Mouse (Mus musculus) kidney, adult 11 months (tissue): Measurements from ENCODE around the gene B4gat1.
"Not testable (repeated sequence)": the region's sequence is repeated elsewhere in the genome, so short reads cannot be mapped to it uniquely, and the experiment has no call there.

ENCODE experiments used
- DNase-seq: peaks from one replicate; pipeline ENCODE4 v3.0.0; 2022

Gene B4gat1

DNA sequence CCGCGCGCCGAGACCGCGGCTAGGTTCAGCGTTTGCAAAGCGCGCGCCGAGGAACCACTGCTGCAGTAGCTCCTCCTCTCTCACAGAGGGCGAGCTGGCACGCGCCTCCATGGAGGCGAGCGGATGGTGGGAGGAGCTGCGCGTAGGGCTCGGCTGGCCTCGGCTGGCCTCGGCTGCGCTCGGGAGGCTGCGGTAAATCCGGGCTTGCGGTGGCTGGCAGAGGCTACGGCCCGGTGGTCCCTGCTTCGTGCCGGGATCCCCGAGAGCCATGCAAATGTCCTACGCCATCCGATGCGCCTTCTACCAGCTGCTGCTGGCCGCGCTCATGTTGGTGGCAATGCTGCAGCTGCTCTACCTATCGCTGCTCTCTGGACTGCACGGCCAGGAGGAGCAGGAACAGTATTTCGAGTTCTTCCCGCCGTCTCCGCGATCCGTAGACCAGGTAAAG is at the start of gene B4gat1, which contains the start of gene AC124502.3:
Gene B4gat1, plus strand, starts transcription at position 118 of the 448 bp plus-strand sequence.
Gene AC124502.3, plus strand, starts transcription at position 183 of the 448 bp plus-strand sequence.
- DNase-seq = peak; percentile 87

DNA sequence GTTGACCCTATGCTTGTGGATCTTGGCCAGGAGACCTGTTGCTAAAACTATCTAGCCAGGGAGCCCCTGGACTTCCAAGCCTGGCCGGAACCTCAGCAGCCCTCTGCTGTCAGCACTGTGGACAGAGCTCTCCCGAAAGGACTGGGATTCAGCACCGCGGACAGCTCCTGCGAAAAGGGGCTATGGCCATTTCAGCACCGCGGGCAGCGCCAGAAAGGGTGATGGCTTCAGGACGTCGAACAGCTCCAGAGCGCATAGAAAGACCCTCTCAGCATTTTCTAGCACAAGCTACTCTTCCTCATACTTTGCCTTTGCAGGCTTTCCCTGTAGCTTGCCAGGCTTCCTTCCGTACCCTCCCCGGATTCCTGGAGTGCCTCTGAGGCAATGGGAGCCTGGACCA is 49.6 kb upstream of the B4gat1 start:
- peak; percentile 69 for DNase-seq

DNA sequence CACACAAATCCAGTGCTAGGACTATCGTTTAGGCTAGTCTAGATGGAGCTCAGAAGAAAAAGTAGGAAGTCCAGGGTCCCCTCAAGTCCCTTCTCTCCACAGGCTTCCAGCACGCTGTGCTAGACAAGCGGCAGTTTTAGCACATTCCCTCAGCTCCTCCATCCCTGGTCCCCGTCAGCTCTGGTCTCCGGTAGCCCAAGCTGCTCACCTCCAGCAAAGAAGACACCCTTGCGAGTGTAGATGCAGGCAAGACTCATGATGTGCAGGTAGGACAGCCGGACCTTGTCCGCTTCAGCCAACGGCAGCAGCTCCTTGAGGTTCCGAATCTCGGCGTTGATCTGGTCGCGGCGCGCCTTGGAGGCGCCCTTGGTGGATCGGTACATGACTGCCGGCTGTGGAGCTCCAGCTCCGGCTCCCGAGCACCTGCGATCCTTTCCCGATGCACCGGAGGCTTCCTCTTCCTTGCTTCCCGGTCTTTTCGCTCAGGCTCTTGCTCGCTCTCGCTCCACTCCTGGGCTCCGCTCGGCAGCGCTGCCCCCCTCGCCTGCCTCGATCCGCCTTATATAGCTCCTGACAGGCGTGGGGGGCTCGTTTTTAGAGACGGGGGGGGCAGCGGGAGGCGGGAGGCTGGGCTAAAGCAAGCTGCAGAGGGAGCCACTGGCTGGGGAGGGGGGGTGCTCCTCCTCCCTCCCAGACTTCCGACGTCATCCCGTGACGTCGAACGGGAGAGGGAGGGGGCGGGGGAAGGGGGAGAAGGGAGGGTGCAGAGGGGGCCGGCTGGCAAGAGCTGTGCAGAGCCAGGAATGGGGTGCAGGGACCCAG is 49.0 kb upstream of the B4gat1 start:
- no peak for DNase-seq

DNA sequence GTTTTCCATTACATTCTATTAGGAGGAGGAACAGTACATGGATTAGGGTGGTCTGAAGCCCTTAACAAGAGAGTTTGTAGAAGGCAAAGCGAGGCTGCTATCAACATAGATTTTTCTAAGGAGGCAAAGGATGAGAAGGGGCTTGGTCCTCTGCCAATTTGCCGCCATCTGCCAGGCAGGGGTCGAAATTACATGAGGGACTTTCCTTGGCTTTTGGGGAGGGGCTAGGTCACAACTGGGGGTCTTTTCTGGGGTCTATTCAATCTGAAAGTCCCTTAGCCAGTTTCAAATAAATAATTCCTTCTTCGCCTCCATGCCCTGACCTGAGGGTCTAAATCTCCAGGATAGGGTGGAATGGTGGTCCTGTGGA is 48.4 kb upstream of the B4gat1 start, which contains the start of gene Npas4:
Gene Npas4, minus strand, starts transcription at position 61 of the 370 bp plus-strand sequence.
- DNase-seq = no peak

DNA sequence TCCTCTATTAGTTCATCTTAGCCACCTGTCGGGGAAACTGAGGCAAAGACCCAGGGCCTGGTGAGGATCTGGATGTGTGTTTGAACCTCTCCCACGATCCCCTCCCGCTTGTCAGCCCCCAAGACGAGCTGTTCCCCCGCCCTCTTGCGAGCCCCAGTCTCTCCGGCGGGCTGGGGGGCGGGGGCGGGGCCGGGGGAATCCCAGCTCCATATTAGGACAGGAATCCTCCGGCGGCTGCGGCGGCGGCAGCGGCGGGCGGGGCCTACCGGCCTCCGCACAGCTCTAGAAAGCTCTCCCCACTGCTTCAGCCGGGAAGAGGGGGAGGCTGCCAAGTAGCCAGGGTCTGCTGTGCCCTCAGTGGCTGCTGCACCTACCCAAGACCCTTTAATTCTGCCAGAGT is 47.9 kb upstream of the B4gat1 start:
- no peak for DNase-seq

DNA sequence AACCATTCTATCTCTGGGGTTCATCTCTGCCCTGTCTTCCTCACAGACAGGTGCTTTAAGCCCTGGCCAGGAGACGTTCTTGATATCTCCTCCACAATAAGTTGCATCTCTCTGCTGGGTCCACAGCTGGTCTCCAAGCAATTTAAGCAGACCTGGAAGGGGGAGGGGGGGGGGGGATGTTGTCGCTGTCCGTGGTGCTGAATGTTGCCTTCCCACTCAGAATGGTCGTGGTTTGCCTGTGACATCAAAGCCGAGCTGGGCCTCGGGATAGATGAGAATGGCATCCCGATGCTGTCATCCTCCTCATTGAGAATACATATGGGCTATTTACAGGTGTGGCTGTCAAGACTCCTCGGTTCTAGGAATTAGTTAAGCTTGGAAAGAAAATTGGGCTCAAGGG is 46.3 kb upstream of the B4gat1 start:
- no peak for DNase-seq

DNA sequence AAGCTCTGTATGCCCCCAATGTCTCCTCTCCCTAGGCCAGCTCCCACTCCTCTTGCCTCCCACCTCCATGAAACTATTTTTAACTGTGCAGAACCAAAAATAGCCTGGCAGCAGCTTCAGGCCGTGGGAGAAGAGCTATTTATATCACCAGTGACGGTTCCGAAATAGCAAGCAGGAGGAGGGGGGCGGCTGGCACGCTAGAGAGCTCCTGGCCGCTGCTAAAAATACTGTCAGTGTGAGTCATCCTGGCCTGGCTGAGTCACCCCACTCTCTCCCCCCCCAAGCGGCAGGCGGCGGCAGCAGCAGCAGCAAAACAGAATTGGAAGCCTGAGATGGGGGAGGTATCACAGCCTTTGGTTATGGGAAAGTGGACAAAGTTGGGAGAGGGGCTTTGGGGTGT is 45.7 kb upstream of the B4gat1 start:
- DNase-seq = no peak

DNA sequence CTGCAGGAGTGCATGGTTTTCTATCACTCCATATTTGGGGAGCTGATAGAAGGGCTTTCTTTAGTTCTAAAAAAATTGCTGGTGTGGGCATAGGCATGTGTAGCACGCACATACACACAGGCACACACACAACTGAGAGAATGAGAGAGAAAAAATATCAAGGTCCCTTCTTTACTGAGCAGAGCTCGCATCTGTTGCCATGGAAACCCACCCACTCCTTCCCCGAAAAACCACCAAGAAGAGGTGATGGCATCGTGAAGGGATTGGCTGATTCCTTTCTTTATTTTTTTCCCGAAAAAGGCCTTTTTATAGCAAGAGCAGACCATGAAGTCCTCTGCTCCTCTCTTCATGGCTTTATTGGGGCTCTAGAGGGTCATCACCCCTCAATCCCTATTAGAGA is 44.6 kb upstream of the B4gat1 start:
- no peak for DNase-seq

DNA sequence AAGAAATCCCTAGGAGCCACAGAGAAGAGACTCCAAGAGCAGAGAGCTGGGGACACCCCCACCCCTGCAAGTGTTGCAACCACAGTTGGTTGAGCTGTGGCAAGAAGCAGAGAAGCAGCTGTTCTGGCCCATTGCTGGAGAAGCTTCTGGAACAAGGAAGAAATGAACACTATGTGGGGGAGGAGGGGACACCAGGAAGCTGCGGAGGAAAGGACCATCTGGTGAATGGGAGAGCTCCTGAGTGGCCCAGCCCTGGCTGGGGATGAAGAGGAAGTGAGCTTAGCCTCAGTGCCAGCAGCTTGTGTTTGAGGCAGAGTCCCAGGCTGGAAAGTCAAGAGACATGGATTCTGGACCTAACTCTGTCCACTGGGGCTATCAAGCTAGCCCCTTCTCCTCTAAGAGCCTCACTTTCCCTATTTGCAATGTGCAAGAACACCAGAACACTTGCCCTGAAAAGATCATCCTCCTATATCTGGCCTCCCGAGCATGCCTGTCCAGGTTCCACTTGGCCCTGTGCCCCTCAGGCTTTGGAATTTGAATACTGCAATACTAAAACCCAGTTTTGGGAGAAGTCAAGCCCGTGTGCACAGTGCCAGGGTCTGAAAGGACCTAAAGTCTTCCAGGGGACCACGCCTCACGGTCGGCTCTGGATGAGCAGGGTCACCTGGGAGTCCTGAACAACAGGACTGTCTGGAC is 39.0 kb upstream of the B4gat1 start:
- no peak for DNase-seq

DNA sequence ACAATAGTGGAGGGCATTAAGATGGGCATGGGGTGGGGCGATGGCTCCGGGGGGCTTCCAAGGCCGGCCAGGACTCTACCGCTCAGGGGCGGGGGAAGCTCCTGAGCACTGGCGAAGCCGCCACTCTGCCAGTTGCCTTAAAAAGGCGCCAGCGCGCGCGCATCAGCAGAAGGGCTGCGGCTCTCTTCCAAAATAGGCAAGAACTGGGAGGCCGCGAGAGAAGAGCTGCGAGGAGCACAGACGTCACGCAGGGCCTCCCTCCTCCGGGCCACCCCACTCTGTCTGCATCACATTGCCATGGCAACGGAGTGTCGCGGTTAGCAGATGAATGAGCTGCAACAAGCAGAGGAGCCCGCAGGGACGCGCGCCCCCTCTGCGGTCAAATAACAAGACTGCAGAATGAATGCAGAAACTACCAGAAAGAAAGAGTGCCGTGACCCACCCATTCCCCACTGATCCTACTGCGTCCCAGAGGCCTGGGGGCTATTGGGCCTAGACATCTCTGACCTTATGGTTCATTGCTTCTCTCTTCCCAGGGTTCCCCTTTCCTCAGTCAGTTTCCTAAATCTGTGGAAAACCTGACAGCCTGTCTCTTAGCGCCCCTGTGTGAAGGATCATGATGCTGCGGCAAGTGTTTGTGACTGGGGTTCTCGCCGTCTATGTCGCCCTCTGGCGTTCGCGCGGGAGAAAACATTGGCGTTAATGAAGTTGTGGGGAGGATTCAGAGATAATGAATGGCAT is 36.8 kb upstream of the B4gat1 start:
- peak; percentile 43 for DNase-seq

DNA sequence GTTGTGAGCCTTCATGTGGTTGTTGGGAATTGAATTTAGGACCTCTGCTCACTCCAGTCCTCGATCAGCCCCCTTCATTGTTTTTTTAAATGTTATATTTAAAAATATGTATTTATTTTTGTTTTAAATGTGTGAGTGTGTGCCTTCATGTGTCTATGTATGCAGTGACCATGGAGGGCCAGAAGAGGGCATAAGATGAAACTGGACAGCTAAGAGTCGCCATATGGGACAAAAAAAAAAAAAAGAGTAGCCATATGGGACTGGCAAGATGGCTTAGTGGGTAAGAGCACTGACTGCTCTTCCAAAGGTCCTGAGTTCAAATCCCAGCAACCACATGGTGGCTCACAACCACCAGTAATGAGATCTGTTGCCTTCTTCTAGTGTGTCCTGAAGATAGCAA is 35.0 kb upstream of the B4gat1 start:
- DNase-seq = not testable (repeated sequence)

DNA sequence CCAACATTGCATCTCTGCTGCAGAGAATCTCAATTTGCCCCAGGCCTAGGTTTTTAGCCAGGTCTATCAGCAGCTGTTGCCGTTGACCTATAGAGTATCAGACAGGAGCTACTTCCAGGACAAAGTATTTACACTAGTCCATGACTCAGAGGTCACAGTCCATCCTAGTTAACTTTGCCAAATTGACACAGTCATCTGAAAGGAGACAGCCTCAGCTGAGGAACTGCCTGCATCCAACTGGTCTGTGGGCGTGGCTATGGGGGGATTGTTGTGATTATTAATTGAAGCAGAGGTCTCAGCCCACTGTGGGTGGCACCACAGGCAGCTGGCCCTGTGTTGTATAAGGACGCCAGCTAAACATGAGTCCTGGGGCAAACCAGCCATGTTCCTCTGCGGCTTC is 33.7 kb upstream of the B4gat1 start:
- no peak for DNase-seq

DNA sequence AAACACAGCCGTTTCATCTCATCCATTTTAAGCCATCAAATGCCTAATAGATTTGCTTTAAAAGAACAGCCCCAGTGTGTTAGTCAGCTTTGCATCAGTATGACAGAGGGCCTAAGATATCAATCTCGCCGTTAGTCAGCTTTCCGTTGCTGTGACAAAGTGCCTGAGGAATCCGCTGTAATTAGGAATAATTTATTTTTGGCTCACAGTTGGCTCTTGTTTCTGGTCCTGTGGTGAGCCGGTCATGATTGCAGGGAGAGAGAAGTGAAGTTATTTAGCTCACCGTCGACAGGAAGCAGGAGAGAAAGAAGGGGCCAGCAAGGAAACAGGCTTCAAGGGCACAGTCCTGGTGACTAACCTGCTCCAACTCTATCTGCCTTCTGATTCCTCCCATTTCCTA is 25.5 kb upstream of the B4gat1 start:
- DNase-seq = no peak

DNA sequence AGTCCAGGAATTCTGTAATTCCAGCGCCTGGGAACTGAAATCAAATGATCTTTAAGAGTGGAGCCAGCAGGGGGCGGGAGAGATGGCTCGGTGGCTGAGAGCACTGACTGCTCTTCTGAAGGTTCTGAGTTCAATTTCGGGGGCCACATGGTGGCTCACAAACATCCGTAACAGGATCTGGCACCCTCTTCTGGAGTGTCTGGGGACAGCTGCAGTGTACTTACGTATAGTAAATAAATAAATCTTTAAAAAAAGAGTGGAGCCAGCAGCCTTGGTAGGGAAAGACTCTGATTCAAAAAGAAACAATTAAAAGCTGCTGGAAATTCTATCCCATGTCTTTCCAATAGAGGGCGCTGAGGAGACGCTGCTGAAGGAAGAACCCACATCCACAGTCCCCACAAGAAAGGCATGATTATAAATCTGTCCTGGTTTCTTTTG is 23.6 kb upstream of the B4gat1 start:
- DNase-seq = peak; percentile 37

DNA sequence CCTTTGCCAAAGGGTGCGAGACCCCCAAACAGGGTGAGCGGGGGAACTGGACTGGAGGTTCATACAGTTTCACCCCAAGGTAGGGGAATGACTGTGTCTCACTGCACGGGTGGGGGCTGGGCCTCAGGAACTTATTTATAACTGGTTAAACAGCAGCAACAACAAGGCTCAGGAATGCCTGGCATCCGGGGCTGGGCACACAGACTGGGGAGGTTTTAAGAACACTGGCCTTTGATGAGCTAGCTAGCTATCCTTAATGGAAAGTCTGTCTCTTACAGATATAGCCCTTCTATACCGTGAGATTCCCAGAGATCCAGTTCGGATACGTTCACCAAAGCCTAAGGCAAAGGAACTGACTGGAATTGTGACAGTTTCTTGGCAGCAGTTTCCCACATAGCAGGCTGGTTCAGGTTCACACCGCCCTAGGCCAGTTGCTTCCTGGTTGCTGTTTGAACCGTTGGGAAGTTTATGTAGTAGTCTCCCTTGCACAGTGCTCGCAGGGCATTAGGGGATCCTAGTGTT is 22.3 kb upstream of the B4gat1 start:
- peak; percentile 76 for DNase-seq

DNA sequence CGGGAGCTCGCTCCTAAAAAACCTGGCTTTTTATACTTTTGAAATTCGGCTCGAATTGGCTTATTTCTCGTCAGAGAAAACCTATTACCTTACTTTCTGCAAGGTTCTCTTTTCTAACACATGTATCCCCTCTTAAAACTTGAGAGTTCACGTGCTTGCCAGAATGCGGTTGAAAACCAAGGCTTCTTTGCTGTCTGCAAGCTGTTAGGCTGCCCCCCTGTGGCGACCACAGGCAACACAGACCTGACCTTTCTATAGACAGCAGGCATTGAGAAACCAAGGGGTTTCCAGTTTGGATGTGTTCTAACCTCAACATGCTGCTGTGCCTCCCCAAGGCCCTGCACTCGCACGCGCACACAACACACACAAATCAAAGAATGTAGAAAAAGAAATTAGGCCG is 21.8 kb upstream of the B4gat1 start:
- peak; percentile 60 for DNase-seq

DNA sequence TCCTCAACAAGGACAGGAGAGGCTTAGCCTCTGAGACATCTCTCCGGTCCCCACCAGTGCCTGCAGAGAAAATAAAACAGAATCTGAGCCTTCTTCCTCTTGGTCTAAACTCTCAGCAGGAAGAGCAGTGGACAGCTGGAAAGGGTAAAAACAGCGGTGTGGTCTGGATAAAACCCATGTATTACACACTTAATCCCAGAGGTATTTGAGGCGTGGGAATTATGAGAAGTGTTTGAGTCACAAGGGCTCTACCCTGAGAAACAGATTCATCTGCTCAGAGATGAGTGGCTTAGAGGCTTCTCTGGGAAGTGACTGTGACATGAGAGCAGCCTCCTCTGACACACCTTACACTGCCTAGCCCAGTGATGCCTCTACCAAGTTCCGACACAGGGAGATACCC is 21.0 kb upstream of the B4gat1 start:
- DNase-seq = no peak

DNA sequence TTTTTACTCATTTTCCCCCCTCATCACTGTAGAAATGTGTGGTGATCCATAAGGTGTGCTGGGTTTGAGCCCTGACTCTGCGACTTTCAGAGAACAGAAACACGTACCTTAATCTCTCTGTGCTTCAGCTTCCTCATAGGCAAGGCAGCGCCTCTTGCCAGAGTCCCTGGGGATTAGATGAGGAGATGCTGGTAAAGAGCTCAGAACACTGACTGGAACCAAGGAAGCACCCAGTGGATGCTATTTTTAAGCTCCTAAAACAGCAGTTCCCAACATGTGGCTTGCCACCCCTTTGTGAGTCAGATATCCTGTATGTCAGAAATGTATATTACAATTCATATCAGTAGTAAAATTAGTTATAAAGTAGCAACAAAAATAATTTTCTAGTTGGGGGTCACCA is 20.4 kb upstream of the B4gat1 start:
- no peak for DNase-seq

DNA sequence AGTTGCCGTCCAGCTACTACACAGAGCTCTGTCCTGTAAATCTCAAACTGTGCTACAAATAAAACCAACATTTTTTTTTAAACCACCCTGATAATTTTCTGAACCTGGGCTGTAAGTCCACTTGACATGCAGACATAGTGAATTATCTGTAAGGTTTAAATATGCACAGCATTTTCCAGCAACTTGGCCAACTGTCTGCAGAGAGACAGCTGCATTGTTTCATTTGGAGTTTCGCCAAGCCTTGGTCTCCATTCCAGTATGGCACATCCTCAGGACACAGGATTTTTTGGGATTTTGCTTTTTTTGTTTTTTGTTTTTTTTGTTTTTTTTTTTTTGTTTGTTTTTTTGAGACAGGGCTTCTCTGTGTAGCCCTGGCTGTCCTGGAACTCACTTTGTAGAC is 17.2 kb upstream of the B4gat1 start:
- DNase-seq = no peak

DNA sequence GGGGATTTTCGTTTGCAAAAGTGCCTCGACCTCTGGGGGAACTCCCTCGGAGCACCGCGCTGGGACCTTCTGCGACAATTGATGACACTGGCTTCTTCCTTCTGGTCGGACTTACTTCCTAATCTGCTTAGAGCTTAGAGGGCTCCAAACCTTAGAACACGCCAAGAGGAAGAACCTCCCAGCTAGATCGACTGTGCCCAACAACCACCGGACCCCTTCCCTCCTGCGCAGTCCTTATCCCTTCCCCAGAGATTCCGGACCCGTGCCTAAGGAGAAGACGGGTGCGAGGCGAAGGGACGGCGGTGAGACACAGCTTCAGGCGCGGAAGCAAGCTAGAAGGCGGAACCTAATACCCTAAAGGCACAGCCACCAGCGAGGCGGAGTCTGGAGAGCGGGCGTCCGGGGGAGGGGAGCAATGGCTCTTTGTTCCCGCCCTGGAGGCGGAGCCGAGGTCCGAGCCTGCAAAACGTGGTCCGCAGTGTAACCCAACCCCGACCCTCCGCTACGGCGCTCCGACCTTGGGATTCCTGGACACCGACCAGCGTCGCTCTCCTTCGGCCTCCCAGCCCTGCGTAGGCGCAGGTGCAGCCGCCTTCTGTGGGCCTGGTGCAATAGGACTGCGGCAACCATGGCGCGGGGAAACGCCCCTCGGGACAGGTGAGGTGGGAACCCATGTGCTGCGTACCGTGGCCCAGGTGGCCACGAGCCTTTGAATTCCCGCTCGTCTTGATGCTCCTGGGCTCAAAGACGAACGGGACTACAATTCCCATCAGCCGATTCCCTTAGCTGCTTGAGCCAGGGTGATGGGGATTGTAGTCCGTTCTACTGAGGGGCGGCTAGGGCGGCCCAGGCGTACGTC is 14.8 kb upstream of the B4gat1 start, which contains the start of gene Slc29a2:
Gene Slc29a2, plus strand, starts transcription at position 240 of the 859 bp plus-strand sequence.
- peak; percentile 93 for DNase-seq

DNA sequence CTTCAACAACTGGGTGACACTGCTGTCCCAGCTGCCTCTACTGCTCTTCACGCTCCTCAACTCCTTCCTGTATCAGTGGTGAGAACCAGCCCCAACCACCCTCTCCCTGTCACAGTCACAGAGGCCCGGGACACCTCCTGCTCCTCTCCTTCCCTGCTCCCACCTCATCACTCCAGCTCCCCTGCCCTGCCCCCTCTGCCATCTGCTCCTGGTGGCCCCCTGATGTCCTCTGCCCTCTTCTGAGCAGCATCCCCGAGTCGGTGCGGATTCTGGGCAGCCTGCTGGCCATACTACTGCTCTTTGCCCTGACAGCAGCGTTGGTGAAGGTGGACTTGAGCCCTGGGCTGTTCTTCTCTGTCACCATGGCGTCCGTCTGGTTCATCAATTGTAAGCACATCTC is 12.5 kb upstream of the B4gat1 start:
- DNase-seq = no peak

DNA sequence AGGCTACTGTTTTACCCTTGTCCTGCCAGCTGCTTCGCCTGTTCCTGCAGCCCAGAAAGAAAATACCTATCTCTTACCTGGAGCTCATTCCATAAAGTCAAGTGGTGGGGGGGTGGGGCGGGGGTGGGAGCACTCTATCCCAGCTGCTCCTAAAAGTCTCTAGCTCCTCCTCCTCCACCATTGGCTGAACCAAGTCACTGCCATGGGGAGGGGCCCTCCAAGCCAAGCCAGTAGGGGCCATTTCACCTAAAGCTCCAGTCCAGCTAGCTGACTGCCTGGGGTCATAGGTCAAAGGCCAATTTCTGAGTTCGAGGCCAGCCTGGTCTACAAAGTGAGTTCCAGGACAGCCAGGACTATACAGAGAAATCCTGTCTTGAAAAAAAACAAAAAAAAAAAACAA is 5.9 kb upstream of the B4gat1 start:
- DNase-seq = no peak
